Mouse (Mus musculus) adrenal gland, postnatal 0 days (tissue): ENCODE measurements around the gene Gbp10. TPM values are rescaled to one million over a fixed set of nuclear protein-coding genes. Genes with fewer than 3 reads are reported as not detected.

Experiments used
- polyA plus RNA-seq: library from polyadenylated mRNA; unstranded; fragments of >200 nt; fragmentation: Nextera tagmentation; extraction: Ambion mirVana; gene quantifications from 2 replicates; pipeline ENCODE4 v1.2.1, GENCODE M21; 2015

Gene Gbp10
- 0.41 TPM in 1 of 2 replicates, not detected in the other for polyA plus RNA-seq

GRCm38 (mm10) chr5:105239483-105240047 lies at the start of gene Gbp10:
TSS of gene Gbp10 (minus strand) at chr5:105239533.

Other genes with a start within 250 kb of the Gbp10 start
- 3.5 and 4.6 TPM in 2 replicates for gene Gbp9, start 100.0 kb downstream of the Gbp10 start, polyA plus RNA-seq
- 0.99 and 1.6 TPM in 2 replicates for gene Gbp8, start 100.0 kb downstream of the Gbp10 start, polyA plus RNA-seq
- gene Gbp4, start 99.9 kb downstream of the Gbp10 start, polyA plus RNA-seq, result 1.0 and 1.2 TPM in 2 replicates
- 0.06 TPM in 1 of 2 replicates, not detected in the other for gene Gm43302, start 54.2 kb upstream of the Gbp10 start, polyA plus RNA-seq
- 5.9 and 9.0 TPM in 2 replicates for gene Gbp6, start 54.2 kb upstream of the Gbp10 start, polyA plus RNA-seq
- 15.0 and 22.1 TPM in 2 replicates for gene Lrrc8b, start 176.2 kb upstream of the Gbp10 start, polyA plus RNA-seq